Mouse (Mus musculus) skeletal muscle tissue, adult 2 months (tissue): ENCODE measurements around the gene Klhdc8b.

Experiments used
- DNase-seq: peaks from one replicate; pipeline ENCODE4 v3.0.0-alpha.2; 2012; ENCODE audit warnings: low read depth, low spot score

Gene Klhdc8b

GRCm38 (mm10) chr9:108451519-108452160 is 9.7 kb downstream of the Klhdc8b start:
- no peak for DNase-seq

GRCm38 (mm10) chr9:108451170-108451493 is 10.2 kb downstream of the Klhdc8b start:
- DNase-seq = no peak

GRCm38 (mm10) chr9:108450292-108451169 is 10.8 kb downstream of the Klhdc8b start:
- no peak for DNase-seq

GRCm38 (mm10) chr9:108449860-108450259 is 11.5 kb downstream of the Klhdc8b start:
- no peak for DNase-seq

GRCm38 (mm10) chr9:108445125-108445524 is 16.3 kb downstream of the Klhdc8b start:
- no peak for DNase-seq

- DNase-seq = no peak
These were observed 20.0 kb downstream of the Klhdc8b start for GRCm38 (mm10) chr9:108441236-108441919.

- DNase-seq = no peak
These were observed 20.9 kb downstream of the Klhdc8b start for GRCm38 (mm10) chr9:108440485-108440884.

GRCm38 (mm10) chr9:108439176-108439575 is 22.2 kb downstream of the Klhdc8b start:
- DNase-seq = no peak

- no peak for DNase-seq
These were observed 25.2 kb downstream of the Klhdc8b start, which contains the start of gene BC048562 for GRCm38 (mm10) chr9:108436182-108436581. Gene BC048562, plus strand, starts transcription at chr9:108436482.

GRCm38 (mm10) chr9:108431431-108432067 is 29.8 kb downstream of the Klhdc8b start:
- DNase-seq = no peak

GRCm38 (mm10) chr9:108428384-108428783 is 33.0 kb downstream of the Klhdc8b start, which contains the start of gene Ccdc36:
Gene Ccdc36, minus strand, starts transcription at chr9:108428484.
- DNase-seq = no peak

- no peak for DNase-seq
These were observed 49.2 kb downstream of the Klhdc8b start for GRCm38 (mm10) chr9:108412221-108412620.

GRCm38 (mm10) chr9:108411381-108411942 is 49.9 kb downstream of the Klhdc8b start:
- no peak for DNase-seq

GRCm38 (mm10) chr9:108409535-108409934 is 51.8 kb downstream of the Klhdc8b start:
- DNase-seq = no peak

GRCm38 (mm10) chr9:108404451-108404850 is 56.9 kb downstream of the Klhdc8b start:
- no peak for DNase-seq

- DNase-seq = no peak
These were observed 58.3 kb downstream of the Klhdc8b start for GRCm38 (mm10) chr9:108403081-108403480.

GRCm38 (mm10) chr9:108401186-108401960 is 60.0 kb downstream of the Klhdc8b start:
- DNase-seq = peak; percentile 85

GRCm38 (mm10) chr9:108398324-108398723 is 63.1 kb downstream of the Klhdc8b start:
- DNase-seq = no peak
